15 mouse cellular contexts compared by ENCODE assay signal in the genomic region with DNA sequence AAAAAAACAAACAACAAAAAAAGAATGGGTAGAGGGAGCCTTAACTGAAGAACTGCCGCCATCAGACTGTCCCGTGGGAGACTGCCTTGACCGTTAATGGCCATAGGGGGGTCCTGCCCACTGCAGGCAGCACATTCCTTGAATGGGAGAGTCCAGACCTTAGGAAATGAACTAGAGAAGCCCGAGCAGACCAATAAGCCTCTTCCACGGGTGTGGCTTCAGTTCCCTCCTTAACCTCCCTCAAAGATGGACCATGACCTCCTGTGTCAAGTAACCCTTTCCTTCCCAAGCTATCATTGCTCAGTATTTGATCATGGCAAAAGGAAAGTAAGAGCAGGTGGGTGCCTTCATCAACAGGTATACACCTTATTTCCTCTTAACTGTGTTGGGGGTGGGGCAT.
"Had no signal": no experiment of that assay in that cellular context is flagged by ENCODE, and none has a peak within 500 bp of the region (broad histone marks: within the 10 kb centered on the region; RNA-seq: fewer than 3 reads in every experiment).

No protein-coding gene starts in this region.

- ATAC-seq: liver, postnatal 0 days; midbrain, embryonic 15.5 days had no signal

- DNase-seq: liver, postnatal 0 days; lung, adult 2 months; lung, postnatal 14 days; right cerebral cortex, postnatal 14 days; spleen, adult 18-20 months; thymus, adult 18-20 months; thymus, postnatal 14 days; thymus, postnatal 36 days had no signal

- H3K9ac ChIP-seq: liver, postnatal 0 days; lung, embryonic 15.5 days; midbrain, embryonic 13.5 days; midbrain, embryonic 15.5 days; neural tube, embryonic 12.5 days had no signal

- H3K4me1 ChIP-seq: lung, embryonic 15.5 days; midbrain, embryonic 15.5 days; neural tube, embryonic 12.5 days had no signal

- H3K9me3 ChIP-seq: lung, embryonic 15.5 days; megakaryocyte, embryonic 14.5 days; midbrain, embryonic 15.5 days had no signal

- H3K27ac ChIP-seq: lung, embryonic 15.5 days; macrophage; midbrain, embryonic 13.5 days; midbrain, embryonic 15.5 days; neural tube, embryonic 12.5 days had no signal

- H3K36me3 ChIP-seq: lung, embryonic 15.5 days had no signal

- H3K4me3 ChIP-seq: lung, embryonic 15.5 days; midbrain, embryonic 13.5 days; midbrain, embryonic 15.5 days; neural tube, embryonic 12.5 days had no signal

- H3K27me3 ChIP-seq: lung, embryonic 15.5 days; midbrain, embryonic 13.5 days; midbrain, embryonic 15.5 days; neural tube, embryonic 12.5 days had no signal

- H3K4me2 ChIP-seq: lung, embryonic 15.5 days; midbrain, embryonic 11.5 days; midbrain, embryonic 13.5 days; midbrain, embryonic 15.5 days; neural tube, embryonic 12.5 days had no signal
